Mouse (Mus musculus) megakaryocyte-erythroid progenitor cell, adult 5 weeks (primary cell): ENCODE measurements around the gene Olfr392. TPM values are rescaled to one million over a fixed set of nuclear protein-coding genes. Genes with fewer than 3 reads are reported as not detected.

ENCODE experiments used
- polyA plus RNA-seq: library from polyadenylated mRNA; stranded (reverse); fragments of >175 nt; gene quantifications from 2 replicates; pipeline ENCODE4 v1.2.3, GENCODE M21; 2012

Gene Olfr392
- polyA plus RNA-seq = not detected in 2 replicates

GRCm38 (mm10) chr11:73816949-73817348 lies at the start of gene Olfr392:
Gene Olfr392, minus strand, starts transcription at chr11:73817049.

DNA sequence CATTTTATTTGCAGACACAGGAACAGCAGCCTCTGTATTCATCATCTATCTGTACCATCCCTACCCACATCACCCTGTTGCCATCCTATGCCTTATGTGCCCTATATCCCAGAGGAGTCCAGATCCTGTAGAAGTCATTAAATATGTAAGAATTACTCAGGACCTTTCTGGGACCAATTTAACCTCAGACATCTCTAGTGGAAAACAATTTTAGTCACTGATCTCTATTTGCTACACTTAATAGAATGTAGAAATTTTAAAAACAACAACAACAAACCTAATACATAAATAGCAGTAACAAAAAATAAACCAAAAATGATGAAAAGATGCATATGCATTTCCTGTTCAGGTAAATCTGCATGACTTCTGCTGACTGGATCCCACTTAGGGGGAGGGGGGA lies 34.5 kb upstream of the Olfr392 start, which contains the start of gene Olfr393:
Olfr393 (minus strand) TSS at position 101 of the 400 bp plus-strand sequence.

DNA sequence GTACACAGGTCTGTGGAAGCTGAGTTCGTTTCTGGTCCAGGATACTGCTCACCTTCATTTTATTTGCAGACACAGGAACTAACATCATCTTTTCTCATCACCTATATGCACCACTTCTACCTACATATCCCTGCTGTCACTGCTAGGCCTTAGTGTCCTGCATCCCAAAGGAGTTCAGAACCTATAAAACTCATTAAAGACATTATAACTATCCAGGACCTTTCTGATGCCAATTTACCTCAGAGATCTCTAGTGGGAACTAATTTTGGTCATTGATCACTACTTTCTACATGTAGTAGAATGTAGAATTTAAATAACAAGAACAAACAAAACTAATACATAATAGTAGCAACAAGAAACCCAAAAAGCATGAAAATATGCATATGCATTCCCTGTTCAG lies 13.9 kb downstream of the Olfr392 start, which contains the start of gene Olfr391-ps:
Olfr391-ps (minus strand) TSS at position 101 of the 400 bp plus-strand sequence.

DNA sequence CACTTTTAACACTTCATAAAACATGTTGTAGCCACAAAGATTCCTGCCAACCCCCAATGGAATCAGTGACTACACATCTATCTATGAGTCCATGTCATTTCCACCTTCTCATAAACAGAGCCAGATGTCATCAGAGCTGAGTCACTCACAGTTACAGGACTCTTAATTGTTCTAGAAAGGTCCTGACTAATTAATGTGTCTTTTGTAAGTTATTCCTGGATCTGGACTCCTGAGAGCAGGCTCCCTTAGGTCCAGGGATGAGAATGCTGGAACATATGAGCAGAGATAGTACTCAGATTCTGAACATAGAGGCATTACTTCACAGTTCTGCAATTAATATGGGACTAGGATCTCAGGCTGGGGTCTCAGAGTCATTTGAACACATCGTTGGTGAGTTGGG lies 34.2 kb downstream of the Olfr392 start, which contains the start of gene Olfr390:
Olfr390 (plus strand) TSS at position 301 of the 400 bp plus-strand sequence.

GRCm38 (mm10) chr11:73780613-73781012 lies 36.2 kb downstream of the Olfr392 start, which contains the start of gene Olfr389:
Gene Olfr389, minus strand, starts transcription at chr11:73780713.

Other genes starting within 250 kb of the Olfr392 start
- gene Olfr385, start 224.0 kb downstream of the Olfr392 start, polyA plus RNA-seq = not detected in 2 replicates
- gene Olfr384, start 218.5 kb downstream of the Olfr392 start, polyA plus RNA-seq = not detected in 2 replicates
- gene Zfp735, start 128.3 kb downstream of the Olfr392 start, polyA plus RNA-seq = not detected in 2 replicates
- gene Olfr389, start 36.3 kb downstream of the Olfr392 start, polyA plus RNA-seq = not detected in 2 replicates
- gene Olfr390, start 34.1 kb downstream of the Olfr392 start, polyA plus RNA-seq = not detected in 2 replicates
- not detected in 2 replicates for gene Olfr391-ps, start 14.0 kb downstream of the Olfr392 start, polyA plus RNA-seq
- gene Olfr393, start 34.4 kb upstream of the Olfr392 start, polyA plus RNA-seq = not detected in 2 replicates
- gene Olfr394, start 73.7 kb upstream of the Olfr392 start, polyA plus RNA-seq = not detected in 2 replicates
- gene Olfr395, start 92.2 kb upstream of the Olfr392 start, polyA plus RNA-seq = not detected in 2 replicates
- gene Olfr23, start 119.6 kb upstream of the Olfr392 start, polyA plus RNA-seq = not detected in 2 replicates
- not detected in 2 replicates for gene Olfr397, start 143.8 kb upstream of the Olfr392 start, polyA plus RNA-seq
- 0.02 TPM in 1 of 2 replicates, not detected in the other for gene Olfr398, start 173.4 kb upstream of the Olfr392 start, polyA plus RNA-seq
- not detected in 2 replicates for gene Olfr139, start 239.5 kb upstream of the Olfr392 start, polyA plus RNA-seq
- not detected in 2 replicates for gene Olfr399, start 239.6 kb upstream of the Olfr392 start, polyA plus RNA-seq